Mouse (Mus musculus) heart, adult 9 months (tissue): ENCODE results near the gene Sigmar1.

ENCODE experiments used
- DNase-seq, 2 experiments: peaks; one replicate each; pipeline ENCODE4 v3.0.0; 2022; ENCODE audit warnings: low spot score in 2 of 2

The Sigmar1 gene

DNA sequence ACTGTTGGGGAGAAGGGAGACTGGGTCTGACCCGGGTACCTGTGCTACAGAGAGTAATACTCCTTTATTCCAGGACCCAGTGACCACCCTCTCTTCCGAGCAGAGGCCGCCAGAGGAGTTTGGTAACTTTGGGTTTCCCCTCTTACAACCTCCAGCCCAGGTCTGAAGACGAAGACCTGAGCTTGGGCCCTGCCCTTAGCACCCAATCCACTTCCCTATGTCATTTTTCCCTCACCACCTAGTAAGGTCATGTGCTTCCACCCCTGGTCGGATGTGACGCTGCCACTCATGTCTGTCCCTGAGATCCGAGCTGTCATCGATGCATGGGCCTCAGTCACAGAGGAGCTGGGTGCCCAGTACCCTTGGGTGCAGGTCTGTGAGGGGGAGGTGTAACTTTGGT lies 483 bp upstream of the Sigmar1 start:
- DNase-seq: no peak

GRCm38 (mm10) chr4:41754797-41755337 lies 1.1 kb downstream of the Sigmar1 start, which contains the start of gene Galt:
Galt (plus strand) TSS chr4:41755228.
- DNase-seq: no peak

GRCm38 (mm10) chr4:41745021-41745420 lies 10.9 kb downstream of the Sigmar1 start:
- no peak for DNase-seq

DNA sequence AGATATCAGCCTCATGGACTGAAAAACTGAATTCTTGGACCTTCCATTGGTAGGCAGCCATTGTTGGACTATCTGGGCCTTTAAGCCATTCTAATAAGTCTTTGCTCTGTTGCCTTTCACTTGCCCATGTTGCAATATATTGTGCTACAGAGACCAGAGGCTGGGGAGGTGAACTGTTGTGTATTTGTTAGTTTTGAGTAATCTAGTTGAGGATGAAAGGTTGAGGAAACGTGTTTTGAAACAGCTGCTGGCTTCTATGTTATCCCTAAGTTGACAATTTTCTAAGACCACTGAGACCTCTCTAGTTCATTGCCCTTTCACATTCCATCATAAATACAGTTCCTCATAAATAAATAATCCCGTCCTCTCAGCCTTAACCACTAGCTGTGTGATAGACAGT lies 11.8 kb downstream of the Sigmar1 start:
- no peak for DNase-seq

- peak; percentile 96 for DNase-seq
Observed at GRCm38 (mm10) chr4:41741158-41741560, 14.8 kb downstream of the Sigmar1 start.

DNA sequence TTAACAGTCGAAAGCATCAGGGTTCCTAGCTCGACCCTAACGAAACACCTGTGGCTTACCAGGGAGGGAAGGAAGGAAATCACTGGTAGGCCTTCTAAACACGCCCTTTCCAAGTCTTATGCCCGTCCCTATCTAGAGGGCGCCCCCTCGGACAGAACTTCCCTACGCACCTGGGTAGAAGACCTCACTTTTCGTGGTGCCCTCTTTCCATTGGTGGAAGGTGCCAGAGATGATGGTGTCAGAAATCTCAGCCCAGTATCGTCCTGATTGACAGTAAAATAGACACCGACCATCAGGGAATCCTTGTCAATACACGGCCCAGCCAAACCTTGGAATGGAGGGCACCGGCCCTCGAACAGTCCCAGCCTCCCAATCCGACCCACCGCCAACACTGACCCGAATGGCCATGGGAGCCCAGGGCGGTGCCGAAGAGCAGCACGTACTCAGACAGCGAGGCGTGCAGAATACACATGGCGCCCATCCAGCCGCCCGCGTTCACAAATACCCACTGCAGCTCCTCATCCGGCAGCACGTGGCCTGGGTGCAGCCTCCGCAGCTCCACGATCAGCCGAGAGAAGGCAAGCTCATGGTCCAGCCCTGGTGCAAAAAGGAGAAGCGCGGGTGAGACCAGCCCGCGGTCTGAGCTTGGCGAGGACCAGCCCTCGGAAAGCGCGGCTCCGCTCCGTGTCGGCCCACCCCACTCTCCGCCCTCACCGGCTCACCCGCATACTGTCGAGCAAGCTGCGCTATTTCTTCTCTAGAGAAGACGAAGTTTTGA lies 15.4 kb downstream of the Sigmar1 start:
- DNase-seq: no peak

- no peak for DNase-seq
Observed at GRCm38 (mm10) chr4:41739260-41739659, 16.7 kb downstream of the Sigmar1 start.

DNA sequence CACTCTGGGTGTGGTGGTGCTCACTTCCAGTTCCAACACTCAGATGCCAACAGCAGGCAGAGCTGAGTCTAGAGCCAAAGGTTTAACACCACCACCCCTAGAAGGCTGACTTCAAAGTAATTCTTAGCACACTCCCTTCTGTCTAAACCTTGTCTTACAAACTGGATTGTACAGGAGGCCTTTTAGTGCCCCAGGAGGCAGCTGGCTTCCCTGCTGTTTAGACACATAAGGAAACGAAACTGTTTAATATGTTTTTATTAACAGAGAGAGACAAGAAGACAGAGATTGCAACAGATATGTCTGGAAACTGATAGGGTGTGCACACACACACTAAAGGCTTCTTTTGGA lies 17.7 kb downstream of the Sigmar1 start:
- no peak for DNase-seq

- DNase-seq: peak; percentile 55 to 70
Observed at GRCm38 (mm10) chr4:41737602-41738255, 18.2 kb downstream of the Sigmar1 start.

DNA sequence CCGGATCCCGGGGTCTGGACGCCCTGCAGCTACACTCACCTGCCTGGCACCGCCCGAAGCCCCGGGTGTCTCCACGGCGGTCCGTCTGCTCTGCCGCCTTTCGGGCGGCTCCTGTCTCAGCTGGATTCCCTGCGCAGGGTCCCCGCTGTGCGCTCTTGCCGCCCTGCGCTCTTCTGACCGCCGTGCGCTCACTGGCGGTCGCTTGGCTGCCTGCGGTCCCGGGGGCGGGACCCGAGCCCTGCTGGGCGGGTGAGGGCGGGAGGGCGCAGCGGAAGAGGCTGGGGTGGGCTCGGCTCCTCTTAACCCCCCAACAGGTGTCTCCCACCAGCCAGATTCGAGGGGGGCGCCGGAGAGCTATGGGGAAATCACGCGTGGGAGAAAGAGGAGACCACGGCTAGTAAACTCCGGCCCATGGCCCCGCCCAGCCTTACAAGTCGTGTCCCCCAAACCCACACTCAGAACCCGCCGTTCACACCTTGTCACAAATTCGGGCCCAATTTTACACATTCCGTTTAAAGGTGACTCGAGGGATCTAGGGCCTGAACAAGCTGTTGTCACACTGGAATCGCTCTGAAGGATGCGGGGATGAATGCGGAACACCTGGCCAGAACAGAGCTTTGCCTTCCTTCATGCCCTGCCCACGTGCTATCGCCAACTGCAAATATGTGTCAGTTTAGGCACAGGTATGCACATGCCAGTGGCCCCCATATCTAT lies 24.7 kb downstream of the Sigmar1 start, which contains the start of gene Arid3c:
Gene Arid3c, minus strand, starts transcription at position 91 of the 714 bp plus-strand sequence.
- DNase-seq: no peak

DNA sequence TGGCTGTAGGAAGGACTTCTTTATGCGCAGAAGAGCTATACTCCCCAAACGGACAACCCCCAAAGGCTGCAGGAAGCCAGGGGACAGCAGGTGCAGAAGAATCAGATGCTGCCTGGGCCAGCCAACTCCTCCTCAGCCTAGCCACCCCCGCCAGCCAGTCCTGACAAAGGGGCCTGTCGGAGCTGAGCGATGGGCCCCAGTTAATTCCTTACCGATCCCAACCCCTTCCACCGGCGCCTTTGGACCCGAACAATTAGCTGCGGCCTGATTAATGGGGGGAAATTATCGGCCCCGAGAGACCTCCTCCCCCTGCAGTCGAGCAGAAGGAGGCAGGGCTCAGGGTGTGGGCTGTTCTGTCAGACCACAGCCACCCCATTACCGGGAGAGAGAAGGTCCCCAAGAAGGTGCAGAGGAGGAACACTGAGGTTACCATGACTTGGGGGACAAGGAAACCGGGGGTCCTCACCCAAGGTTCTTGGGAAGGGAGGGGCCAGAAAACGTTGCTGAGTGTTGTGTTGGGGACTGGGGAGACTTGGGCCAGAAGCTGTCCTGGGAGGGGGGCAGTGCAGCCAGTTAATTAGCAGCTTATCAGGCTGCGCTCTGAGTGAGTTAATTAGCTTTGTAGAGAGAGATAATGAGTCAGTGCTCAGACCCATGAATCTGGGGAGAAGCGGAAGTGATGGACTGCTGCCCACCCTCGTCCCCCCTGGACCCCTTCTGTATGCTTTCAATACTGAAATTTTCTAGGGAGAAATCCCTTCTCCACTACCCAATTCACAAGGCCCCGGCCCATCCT lies 28.9 kb downstream of the Sigmar1 start:
- DNase-seq: no peak

GRCm38 (mm10) chr4:41722918-41723351 lies 33.0 kb downstream of the Sigmar1 start, which contains the start of gene Dctn3:
Dctn3 (minus strand) TSS chr4:41723170.
- peak; percentile 94 to 95 for DNase-seq

- DNase-seq: no peak
Observed at GRCm38 (mm10) chr4:41716834-41717233, 39.1 kb downstream of the Sigmar1 start.

GRCm38 (mm10) chr4:41715596-41715995 lies 40.4 kb downstream of the Sigmar1 start:
- DNase-seq: peak in 1 of 2 experiments; percentile 30

- DNase-seq: no peak
Observed at GRCm38 (mm10) chr4:41715082-41715481, 40.9 kb downstream of the Sigmar1 start.

DNA sequence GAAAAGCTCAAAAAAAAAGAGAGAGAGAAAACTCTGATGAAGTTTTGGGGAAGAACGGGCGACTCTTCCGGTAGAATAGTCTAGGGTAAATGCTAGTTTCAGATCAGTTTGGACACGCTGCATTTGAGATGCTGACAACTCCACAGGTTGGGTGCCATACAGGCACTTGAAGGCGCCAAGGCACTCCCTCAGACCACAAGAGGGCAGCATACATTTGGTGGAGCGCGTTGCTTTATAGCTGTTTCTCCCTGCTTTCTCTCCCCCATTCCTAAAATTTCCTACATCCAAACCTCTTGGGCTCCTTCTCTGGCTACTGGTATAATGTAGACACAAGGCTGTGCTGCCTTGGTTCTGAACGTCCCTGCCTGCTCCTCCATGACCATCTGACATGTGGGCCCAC lies 41.7 kb downstream of the Sigmar1 start:
- peak in 1 of 2 experiments; percentile 76 for DNase-seq

DNA sequence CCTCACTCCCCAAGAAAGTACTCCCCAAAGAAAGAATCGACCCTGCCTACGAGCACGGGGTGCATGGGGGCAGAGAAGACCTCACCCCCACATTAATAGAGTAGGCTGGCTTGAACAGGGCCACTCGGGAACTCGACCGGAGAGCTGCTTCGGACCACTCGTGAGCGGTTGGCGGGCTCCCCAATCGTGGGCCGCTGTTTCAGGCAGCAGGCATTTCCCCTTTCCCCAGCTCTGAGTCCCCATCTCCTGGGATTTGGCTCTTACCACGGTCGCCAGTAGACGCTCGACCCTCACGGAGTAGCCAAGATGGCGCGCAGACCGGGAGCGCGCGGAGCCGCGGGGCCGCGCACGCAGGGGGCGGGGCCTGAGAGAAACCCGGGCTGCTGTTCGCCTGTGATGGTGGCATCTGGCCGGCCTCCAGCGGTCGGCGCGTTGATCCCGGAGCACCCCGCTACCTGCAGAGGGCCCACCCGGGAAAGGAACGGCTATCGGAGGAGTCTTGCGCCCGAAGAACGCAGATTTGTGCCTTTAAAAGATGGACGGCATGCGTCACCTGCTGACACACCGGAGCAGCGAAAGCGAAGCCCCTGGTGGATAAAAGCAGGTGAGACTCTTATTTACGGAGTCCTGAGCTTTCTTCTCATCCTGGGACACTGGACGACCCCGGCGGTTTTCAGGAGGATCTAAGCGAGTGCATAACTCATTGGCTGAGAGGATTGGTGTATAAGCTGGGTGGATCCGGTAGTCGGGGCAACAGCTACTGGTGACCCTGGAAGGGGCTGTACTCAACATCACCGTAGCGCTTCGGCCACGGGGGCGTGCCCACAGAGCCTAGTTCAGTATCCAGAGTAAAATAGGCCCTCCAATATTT lies 42.5 kb downstream of the Sigmar1 start, which contains the start of gene Rpp25l:
Gene Rpp25l, minus strand, starts transcription at position 338 of the 871 bp plus-strand sequence.
- peak; percentile 82 to 86 for DNase-seq

DNA sequence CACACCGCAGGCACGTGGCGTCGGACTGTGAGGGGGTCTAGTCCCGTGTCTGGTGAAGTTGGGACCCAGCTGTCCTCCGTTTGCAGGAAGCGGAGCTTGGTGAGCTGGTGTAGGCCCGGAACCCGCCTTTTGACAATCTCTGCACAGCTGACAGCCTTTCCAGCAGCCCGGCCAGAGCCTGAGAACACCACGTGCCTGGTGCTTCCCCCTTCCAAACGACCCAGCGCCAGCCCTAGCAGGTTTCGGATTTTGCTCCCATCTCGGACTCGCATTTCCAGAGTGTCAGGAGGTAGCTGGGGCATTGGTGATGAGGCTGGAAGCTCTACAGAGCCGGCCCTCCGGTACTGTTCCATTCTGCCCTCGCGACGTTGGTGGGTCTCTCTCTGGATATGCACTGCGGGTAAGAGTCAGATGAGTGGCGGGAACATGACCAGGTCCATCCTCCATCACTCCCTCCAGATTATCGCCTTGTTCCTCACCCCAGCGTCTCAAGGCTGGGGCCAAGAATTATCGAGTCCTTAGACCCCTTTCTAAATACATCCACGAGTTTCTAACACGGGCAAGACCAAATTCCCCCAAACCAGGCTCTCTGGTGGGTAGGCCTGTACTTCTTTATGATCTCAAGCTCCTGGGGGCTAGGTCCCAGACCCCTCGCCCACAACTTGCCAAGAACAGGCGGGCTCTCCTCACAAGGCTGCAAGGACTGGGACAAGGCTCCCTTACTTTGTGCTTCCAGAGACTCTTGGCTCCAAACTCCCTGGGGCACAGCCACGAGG lies 43.3 kb downstream of the Sigmar1 start:
- DNase-seq: peak; percentile 28 to 40

GRCm38 (mm10) chr4:41711705-41712375 lies 44.1 kb downstream of the Sigmar1 start:
- DNase-seq: no peak
